15 mouse cellular contexts compared by ENCODE assay signal in the genomic region with DNA sequence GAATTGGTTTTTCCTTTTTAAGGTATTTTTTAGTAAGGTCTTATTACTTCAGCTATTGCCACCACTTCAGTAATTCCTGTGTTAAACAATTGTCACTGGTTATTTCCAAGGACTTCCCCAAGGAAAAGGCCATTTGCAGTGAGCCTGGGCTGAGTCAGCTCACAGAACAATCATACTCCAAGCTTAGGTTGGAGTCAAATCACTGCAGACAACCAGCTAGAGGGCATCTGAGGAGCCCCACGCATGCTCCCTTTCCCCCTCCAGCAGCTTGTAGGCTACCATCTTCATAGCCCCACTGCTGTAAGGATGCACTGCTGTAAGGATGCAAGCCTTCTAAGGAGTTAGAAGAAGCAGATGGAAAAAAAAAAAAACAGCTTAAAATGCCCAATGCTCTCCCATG.
A peak's percentile ranks its signal among the peaks of the same experiment; 100 is the strongest.
DNase-seq lines count a peak whose midpoint lies in the region; ATAC-seq lines count a peak whose summit lies in the region.
"Had no signal": no experiment of that assay in that cellular context is flagged by ENCODE, and none has a peak within 500 bp of the region (broad histone marks: within the 10 kb centered on the region; RNA-seq: fewer than 3 reads in every experiment).

No protein-coding gene starts in this region.

- no peak for ATAC-seq in megakaryocyte progenitor cell, adult 5-6 weeks (replicated peaks; ENCODE audit: poor library complexity)
- ATAC-seq: forebrain, embryonic 16.5 days; hindbrain, embryonic 16.5 days; inflammation-experienced regulatory T-cells, adult 6 months; intestine, postnatal 0 days had no signal

- intact Hi-C loops in heart, postnatal 36 days (cut with DNase I), result no loop called here

- DNase-seq in heart, adult 11 months, result peak; percentile 52
- no peak for DNase-seq in heart, postnatal 36 days
- DNase-seq in adrenal gland, adult 2 months, result peak; percentile 68
- DNase-seq in adrenal gland, postnatal 25 days, result peak; percentile 28
- no peak for DNase-seq in kidney, adult 11 months
- no peak for DNase-seq in thymus, postnatal 10 days (ENCODE audit: low spot score in 2 of 2)
- DNase-seq: cerebellum, adult 11-12 months; cerebellum, adult 9-10 months; cerebellum, postnatal 25 days; gastrocnemius, postnatal 14 days had no signal

Comparison
In these comparisons a context has a peak if more than half of its experiments do, and no peak if none do; other contexts are left out.
1. DNase-seq: peak in heart, adult 11 months (single experiment), adrenal gland, adult 2 months (single experiment) and adrenal gland, postnatal 25 days (single experiment); none in heart, postnatal 36 days (0 of 2), kidney, adult 11 months (single experiment) and thymus, postnatal 10 days (0 of 2).